Mouse (Mus musculus) kidney, adult 2 months (tissue): ENCODE measurements around the gene Cbarp. TPM values are rescaled to one million over a fixed set of nuclear protein-coding genes. Genes with fewer than 3 reads are reported as not detected.
A peak's percentile ranks its signal among the peaks of the same experiment; 100 is the strongest.

Experiments
- DNase-seq: peaks from one replicate; pipeline ENCODE4 v3.0.0; 2021
- H3K27ac ChIP-seq: fragments of 200-500 bp; 2 replicates; pipeline ENCODE4 v1.5.1; 2012; ENCODE audit warnings: low read depth, low read length, control low read depth, inconsistent platforms; ENCODE audit not compliant: insufficient read depth
- H3K27me3 ChIP-seq: fragments of 200-500 bp; replicated peaks from 2 replicates; pipeline ENCODE4 v1.6.1; 2012; ENCODE audit warnings: mild to moderate bottlenecking, moderate library complexity, low read length, inconsistent platforms; ENCODE audit not compliant: control insufficient read depth, insufficient read depth
- H3K36me3 ChIP-seq: fragments of 200-500 bp; 2 replicates; pipeline ENCODE4 v1.6.1; 2012; ENCODE audit warnings: mild to moderate bottlenecking, moderate library complexity, low read length, inconsistent platforms; ENCODE audit not compliant: control insufficient read depth, insufficient read depth
- H3K4me1 ChIP-seq: fragments of 200-500 bp; 2 replicates; pipeline ENCODE4 v1.6.1; 2011; ENCODE audit warnings: low read length; ENCODE audit not compliant: control insufficient read depth, insufficient read depth
- H3K4me3 ChIP-seq: fragments of 200-500 bp; 2 replicates; pipeline ENCODE4 v1.5.1; 2011; ENCODE audit warnings: mild to moderate bottlenecking, low read depth, low read length, control low read depth; ENCODE audit not compliant: insufficient read depth
- CTCF ChIP-seq: fragments of 200-500 bp; conservative IDR thresholded peaks from 2 replicates; pipeline ENCODE4 v1.5.1; 2011; ENCODE audit warnings: low read depth, mild to moderate bottlenecking, control low read depth, low read length, moderate library complexity, mixed read lengths; ENCODE audit not compliant: insufficient read depth, insufficient read length
- POLR2A ChIP-seq: fragments of 200-500 bp; IDR thresholded peaks from one replicate; pipeline ENCODE4 v1.6.1; 2011; ENCODE audit warnings: low read depth, low read length, control low read depth
- WGBS: fragments of 180-500 bp; shearing (Covaris S2); methylation state at CpG from one replicate; pipeline ENCODE4 v1.1.7; 2018; 5-methylcytosine and 5-hydroxymethylcytosine counted together
- polyA plus RNA-seq: library from polyadenylated mRNA; depleted of rRNA; stranded (reverse); fragments of >200 nt; gene quantifications from 2 replicates; pipeline ENCODE4 v1.2.3, GENCODE M21; 2012

Gene Cbarp
- polyA plus RNA-seq, 1 experiment = 8.1 TPM

DNA sequence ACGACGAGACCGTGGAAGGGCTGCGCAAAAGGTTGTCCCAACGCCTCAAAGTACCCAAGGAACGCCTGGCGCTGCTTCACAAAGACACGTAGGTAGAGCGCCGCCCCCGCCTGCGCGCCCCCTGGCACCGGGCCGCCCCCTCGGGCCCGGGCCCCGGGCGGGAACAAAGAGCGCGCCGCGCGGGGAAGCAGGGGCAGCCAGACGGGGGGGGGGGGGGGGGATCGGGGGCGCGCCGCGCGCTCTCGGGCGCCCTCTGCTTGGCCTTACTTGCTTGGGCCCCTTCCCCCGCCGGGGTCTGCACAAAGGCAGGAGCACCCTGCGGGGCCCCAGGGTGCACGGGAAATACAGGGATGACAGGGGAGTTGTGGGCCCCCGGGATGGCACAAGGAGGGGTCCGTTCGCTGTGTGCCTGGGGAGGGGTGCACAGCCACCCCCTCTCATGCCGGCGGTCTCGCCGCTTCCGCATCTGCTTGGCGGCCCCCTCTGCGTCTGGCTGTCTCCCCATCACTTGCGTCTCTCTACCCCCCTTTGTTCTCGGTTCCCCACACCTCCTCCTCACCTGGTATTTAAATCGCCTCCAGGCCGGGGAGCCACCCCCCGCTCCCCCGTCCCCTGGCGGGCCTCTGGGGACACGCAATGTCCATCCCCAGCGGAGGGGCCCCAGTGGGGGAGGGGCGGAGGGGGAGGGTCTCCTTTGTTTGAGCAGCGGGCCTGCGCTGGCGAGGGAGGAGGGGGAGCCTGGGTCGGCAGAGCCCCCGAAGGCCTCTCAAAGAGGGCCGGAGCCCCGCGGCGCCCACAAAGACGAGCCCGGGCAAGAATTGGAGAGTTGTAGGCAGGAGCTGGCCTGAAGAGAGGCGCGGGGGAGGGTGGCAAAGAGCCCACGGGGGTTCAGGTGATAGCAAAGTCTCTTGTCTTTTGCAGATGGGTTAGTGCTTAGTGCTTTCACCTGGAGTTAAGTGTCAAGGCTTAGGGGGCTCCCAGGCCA lies 9.9 kb upstream of the Cbarp start:
- H3K36me3 ChIP-seq = peaks cover 20% of the 10 kb centered on the region
- H3K27me3 ChIP-seq = no peaks in the 10 kb centered on the region
- TF ChIP-seq POLR2A (no peak), CTCF (no peak)
- H3K4me1 ChIP-seq = peaks cover 45% of the 10 kb centered on the region
- H3K4me3 ChIP-seq = peak overlapping the region; percentile 55
- peak; percentile 51 for DNase-seq
- H3K27ac ChIP-seq = peak overlapping the region; percentile 95
- under 1% methylated on average over 66 of the region's 71 CpGs for WGBS

DNA sequence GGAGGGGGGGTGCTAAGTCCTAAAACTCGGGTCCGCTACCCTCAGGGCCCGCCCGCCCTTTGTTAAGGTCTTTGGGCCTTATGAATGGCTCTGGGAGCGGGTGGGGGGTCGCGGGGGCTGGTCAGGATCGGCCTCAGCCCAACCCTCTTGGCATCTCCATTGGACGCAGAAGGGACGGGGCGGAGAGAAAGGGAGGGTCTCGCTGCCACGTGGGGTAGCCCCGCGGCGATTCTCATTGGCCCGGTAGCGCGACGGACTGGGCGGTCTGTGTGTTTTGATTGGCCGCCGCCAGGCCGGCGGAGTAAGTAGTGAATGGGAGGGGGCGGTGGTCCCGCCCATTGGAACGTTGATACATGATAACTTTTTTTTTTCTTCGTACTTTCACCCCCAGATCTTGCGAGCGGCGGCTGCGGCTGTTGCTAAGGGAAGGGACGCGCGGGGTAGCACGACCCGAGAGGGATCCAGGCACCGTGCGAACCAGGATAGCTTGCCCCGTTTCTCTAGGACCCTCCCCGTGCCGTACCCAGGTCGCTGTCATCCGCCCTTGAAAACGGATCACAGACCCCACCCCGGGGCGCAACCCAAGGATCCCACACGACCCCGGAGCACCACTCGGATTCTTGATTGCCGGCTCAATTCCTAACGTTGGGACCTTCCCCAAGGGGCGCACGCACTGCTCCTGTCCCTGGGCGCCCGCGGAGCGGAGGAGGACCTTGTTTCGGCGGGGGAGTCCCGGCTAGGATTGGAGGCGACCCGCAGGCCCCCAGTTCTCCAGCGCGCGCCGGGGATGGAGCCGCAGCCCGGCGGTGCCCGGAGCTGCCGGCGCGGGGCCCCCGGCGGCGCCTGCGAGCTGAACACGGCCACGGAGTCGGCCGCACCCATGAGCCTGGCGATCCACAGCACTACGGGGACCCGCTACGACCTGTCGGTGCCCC lies 8.9 kb upstream of the Cbarp start:
- WGBS = under 1% methylated on average over 88 of the region's 88 CpGs
- no peak for TF ChIP-seq CTCF
- TF ChIP-seq POLR2A = peak; percentile 75
- DNase-seq = peak; percentile 99
- Histone ChIP-seq H3K4me1 (peaks cover 38% of the 10 kb centered on the region), H3K36me3 (peaks cover 14% of the 10 kb centered on the region), H3K27me3 (no peaks in the 10 kb centered on the region), H3K4me3 (peak overlapping the region; percentile 91), H3K27ac (peak overlapping the region; percentile 97)

DNA sequence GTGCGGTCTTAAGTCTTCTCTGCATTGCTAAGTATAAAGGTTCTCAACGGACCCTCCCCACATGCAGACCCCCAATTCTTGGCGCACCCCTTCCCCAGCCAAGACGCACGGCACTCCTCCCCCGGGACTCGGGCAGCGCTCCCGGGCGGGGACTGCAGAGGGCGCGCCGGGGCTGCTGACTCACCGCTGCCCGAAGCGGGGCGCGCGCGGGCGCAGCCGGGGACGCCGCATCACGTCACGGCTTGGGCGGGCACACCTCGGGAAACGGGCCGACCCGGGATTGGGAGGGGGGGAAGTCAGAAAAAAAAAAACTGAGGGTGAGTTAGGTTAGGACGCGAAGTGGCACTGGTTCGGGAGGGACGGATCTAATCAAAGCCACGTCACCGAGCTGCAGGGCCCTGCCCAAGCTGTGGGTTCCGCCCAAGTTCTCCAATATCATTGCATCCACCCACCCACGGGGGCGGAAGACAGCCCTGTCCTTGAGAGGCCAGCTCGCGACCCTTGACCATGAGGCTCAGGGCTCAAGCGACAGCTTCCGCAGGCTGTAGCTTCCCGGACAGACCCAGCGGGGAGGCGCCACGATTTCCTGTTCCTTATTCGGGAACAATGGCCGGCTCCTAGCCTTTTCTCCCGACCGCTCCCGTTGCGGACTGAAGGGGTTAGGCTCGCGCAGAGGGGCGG lies 8.1 kb upstream of the Cbarp start:
- Histone ChIP-seq H3K36me3 (peaks cover 6% of the 10 kb centered on the region; the same call in 1 of the 2 replicates), H3K4me3 (peak overlapping the region; percentile 91), H3K27ac (peak overlapping the region; percentile 97), H3K27me3 (no peaks in the 10 kb centered on the region), H3K4me1 (peaks cover 32% of the 10 kb centered on the region)
- 1% methylated on average over 57 of the region's 57 CpGs for WGBS
- DNase-seq = peak; percentile 97
- TF ChIP-seq CTCF (peak; percentile 58), POLR2A (no peak)

DNA sequence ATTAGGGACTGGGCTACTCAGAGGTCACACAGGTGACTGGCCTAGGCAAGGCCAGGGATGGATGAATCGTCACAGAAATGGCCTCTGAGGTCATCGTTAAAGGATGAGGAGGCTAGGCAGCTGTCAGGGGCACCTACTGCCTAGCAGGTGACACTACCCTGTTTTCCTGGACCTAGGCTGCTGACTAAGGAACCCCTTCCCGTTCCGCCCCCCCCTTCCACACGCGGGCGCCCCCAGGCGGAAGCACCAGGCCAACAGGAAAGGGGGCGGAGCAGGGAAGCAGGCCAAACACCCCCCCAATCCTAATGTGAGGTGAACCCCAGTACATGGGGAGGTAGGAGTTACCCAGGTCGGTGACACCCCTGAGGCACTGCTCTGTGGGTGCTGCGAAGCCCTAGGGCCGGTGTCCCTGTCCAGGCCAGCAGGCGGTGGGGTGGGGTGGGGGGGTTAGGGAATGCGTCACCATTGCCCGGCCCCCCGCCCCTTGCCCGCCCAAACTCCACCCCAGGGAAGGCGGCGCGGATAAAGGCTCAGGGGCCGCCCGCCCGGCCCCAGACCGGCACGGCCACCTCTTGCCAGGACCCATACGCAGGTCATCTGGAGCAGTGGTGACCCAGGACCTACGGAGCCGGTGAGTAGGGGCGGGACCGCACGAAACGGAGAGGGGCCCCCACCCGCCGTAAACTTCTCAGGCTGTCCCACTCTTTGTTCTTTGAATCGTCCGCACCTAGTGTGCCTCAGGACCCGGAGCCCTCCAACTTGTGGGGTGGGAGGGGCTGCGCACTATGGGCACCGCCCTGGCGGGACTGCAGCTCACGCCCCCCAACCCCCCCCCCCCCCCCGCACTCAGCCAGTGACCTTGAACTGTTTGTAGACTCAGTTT lies 7.3 kb upstream of the Cbarp start, which contains the start of gene Midn:
TSS of gene Midn (plus strand) at position 554 of the 883 bp plus-strand sequence.
- Histone ChIP-seq H3K27ac (peak within 1 kb of the TSS; percentile 97), H3K27me3 (no peaks in the 10 kb centered on the region), H3K4me3 (peak within 1 kb of the TSS; percentile 91), H3K36me3 (peaks cover 6% of the 10 kb centered on the region; the same call in 1 of the 2 replicates), H3K4me1 (peaks cover 30% of the 10 kb centered on the region)
- TF ChIP-seq CTCF (peak; percentile 49), POLR2A (peak; percentile 96)
- DNase-seq = peak; percentile 94
- WGBS = 2% methylated on average over 42 of the region's 42 CpGs

DNA sequence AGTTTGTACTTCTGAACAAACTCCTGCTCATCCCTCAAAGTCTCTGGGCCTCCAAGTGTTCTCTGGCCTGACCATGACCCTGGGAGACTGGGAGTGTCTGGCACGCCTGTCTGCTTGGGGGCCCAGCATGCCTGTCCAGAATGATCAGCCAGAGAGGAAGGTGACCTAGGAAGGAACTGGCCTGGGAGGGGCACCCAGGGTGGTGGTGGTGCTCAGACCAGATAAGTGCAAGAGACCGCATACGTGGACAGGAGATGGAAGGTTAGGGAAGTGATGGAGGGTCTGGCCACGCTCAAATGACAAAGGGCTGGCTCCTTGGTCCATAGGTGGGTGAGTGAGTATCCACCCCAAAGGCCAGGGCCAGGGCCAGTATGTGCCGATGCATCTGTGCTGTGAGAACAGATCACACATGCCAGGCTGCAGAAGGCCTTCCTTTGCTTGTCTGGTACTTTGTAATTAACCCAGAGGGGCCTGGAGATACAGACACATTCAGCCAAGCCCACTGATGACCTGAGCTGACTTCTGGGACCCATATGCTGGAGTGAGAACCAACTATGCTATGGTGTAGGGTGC lies 6.6 kb upstream of the Cbarp start:
- Histone ChIP-seq H3K36me3 (peaks cover 6% of the 10 kb centered on the region; the same call in 1 of the 2 replicates), H3K4me3 (peak overlapping the region; percentile 91; the same call in 1 of the 2 replicates), H3K27ac (peak overlapping the region; percentile 97), H3K27me3 (no peaks in the 10 kb centered on the region), H3K4me1 (peaks cover 24% of the 10 kb centered on the region)
- TF ChIP-seq POLR2A (no peak), CTCF (no peak)
- 45% methylated on average over 5 of the region's 5 CpGs for WGBS
- no peak for DNase-seq

DNA sequence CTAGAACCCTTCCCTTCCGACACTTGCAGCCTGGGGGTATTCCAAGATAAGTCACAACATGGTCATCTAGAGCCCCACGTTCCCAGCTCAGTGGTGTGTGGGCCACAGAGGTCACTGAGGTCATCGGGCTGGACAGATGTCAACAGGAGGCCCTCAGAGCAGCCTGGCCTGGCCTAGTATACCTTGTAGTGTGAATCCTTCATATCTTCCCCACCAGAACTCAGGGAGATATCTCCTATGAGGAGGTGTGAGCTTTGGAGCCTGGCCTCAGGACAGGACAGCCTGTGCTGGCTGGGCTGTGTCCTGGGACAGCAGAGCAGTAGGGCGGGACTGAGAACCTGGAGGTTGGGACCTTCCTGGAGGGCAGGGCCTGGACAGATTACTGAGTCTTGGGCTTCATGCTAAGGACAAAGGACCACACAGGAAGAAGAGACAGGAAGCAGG lies 6.0 kb upstream of the Cbarp start:
- Histone ChIP-seq H3K27ac (peak overlapping the region; percentile 97), H3K4me1 (peaks cover 23% of the 10 kb centered on the region), H3K4me3 (no peak overlapping the region), H3K36me3 (peaks cover 6% of the 10 kb centered on the region; the same call in 1 of the 2 replicates), H3K27me3 (no peaks in the 10 kb centered on the region)
- 40% methylated on average over 4 of the region's 4 CpGs for WGBS
- TF ChIP-seq POLR2A = no peak
- TF ChIP-seq CTCF = no peak
- peak; percentile 74 for DNase-seq
